Mouse (Mus musculus): Measurements from ENCODE around the gene Rcan1.

DNA sequence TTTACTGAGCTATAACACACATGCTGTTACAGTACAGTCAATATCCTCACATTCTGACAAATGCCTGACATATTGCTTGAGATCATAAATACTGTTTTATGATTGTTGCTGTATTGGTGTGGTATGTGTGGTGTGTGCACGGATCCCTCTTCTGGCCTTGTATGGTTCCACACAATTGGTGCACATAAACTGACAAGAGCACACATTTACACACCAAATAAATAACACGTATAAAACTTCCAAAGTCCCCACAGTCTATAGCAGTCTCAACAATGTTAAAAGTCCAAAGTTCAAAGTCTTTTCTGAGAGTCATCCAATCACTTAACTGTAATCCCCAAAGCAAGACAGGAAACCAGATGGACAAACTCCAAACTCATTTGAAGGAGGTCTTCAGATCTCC lies 53.4 kb downstream of the Rcan1 start:
- TF ChIP-seq GATA1 (IDR thresholded peaks at IDR 0.05; ENCODE audit: borderline replicate concordance, low read length), result no peak
- TF ChIP-seq FLI1 (IDR thresholded peaks at IDR 0.05; ENCODE audit: low read length), result no peak
